Mouse (Mus musculus): Measurements from ENCODE around the gene Gm47985.

Gm47985 gene

DNA sequence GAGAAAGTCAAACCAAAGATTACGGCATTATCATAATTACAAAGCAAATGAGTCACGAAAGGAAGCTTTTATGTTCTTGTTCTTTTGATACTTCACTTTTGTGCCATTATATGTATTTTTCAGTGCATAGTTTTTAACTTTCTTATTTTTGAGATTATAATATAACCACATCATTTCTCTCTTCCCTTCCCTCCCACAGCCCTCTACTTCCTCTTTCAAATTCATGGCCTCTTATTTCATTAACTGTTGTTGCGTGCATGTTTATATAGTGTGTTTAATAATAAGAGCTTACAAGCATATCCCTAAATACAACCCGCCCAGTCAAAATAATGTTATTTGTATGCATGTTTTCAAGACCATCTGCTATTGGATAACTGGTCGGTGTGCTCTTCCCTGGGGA lies 36.7 kb downstream of the Gm47985 start:
- DNase-seq (ENCODE audit: low spot score in 2 of 2): no peak

GRCm38 (mm10) chr1:151220098-151220497 lies 37.8 kb downstream of the Gm47985 start:
- no peak for DNase-seq (ENCODE audit: low spot score in 2 of 2)

DNA sequence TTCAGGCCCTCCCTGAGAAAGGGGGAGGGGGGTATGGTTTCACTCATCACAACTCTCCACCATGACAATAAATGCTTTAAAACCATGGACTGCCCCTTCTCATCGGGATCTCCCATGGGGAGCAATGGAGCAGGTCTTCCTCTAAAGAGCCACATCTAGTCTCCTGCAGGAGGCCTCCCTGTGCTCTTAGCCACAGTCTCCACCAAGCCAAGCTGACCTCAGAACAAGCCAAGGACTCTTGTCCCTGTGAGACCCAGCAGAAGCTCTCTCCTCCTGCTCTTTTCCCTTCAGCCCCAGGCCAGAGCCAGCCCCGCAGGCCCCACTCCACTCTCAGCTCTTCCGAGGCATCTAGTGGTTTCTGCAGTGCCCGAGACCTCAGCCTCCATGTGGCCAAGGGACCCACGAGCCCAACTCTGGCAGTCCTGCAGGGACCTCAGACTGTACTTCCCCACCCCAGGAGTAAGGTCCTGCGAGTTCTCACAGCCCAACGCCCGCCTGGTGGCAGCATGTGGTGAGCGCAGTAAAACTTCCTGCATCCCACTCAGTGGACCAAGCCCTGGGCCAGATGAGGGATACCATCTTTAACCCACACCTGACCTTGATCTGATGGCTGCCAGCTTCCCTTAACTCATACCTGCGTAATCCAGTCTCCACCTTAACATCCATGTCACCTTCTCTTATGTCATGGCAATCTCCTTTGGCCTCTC lies 40.4 kb downstream of the Gm47985 start:
- no peak for DNase-seq (ENCODE audit: low spot score in 2 of 2)

GRCm38 (mm10) chr1:151223377-151223776 lies 41.0 kb downstream of the Gm47985 start:
- DNase-seq (ENCODE audit: low spot score in 2 of 2): no peak

- DNase-seq (ENCODE audit: low spot score in 2 of 2): no peak
Observed at GRCm38 (mm10) chr1:151224536-151224935, 42.2 kb downstream of the Gm47985 start.

GRCm38 (mm10) chr1:151227506-151227905 lies 45.2 kb downstream of the Gm47985 start:
- no peak for DNase-seq (ENCODE audit: low spot score in 2 of 2)

- no peak for DNase-seq (ENCODE audit: low spot score in 2 of 2)
Observed at GRCm38 (mm10) chr1:151228320-151228989, 46.1 kb downstream of the Gm47985 start.

DNA sequence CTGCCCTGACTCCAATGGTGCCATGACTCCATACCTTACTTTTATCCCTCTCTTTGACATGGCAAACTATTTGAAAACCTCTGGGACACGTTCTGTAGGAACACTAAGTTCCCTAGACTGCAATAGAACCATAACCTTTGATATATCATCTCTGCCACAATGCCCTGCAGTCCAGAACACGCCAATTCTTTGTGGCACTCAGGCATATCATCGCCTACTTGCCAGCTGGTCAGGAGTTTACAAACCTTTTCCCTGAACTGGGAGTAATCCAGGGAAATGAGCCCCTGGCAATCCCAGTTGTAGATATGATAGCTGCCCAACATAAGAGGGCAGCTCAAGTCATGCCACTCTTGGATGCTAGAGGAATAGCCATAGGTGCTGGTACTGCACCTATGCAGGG lies 50.0 kb downstream of the Gm47985 start:
- no peak for DNase-seq (ENCODE audit: low spot score in 2 of 2)

GRCm38 (mm10) chr1:151233756-151234155 lies 51.4 kb downstream of the Gm47985 start:
- no peak for DNase-seq (ENCODE audit: low spot score in 2 of 2)

Data from spleen, postnatal 36 days (tissue).